Mouse (Mus musculus) gonadal fat pad, adult 2 months (tissue): ENCODE results near the gene Pcp4. TPM values are rescaled to one million over a fixed set of nuclear protein-coding genes. Genes with fewer than 3 reads are reported as not detected.

Experiments used
- DNase-seq: peaks from one replicate; pipeline ENCODE4 v3.0.0-alpha.2; 2012; ENCODE audit warnings: low read depth
- polyA plus RNA-seq: library from polyadenylated mRNA; depleted of rRNA; stranded (reverse); fragments of >200 nt; gene quantifications from 2 replicates; pipeline ENCODE4 v1.2.3, GENCODE M21; 2012

The Pcp4 gene
- polyA plus RNA-seq, 1 experiment, result 13.1 TPM

GRCm38 (mm10) chr16:96487007-96487684 is 19.7 kb downstream of the Pcp4 start:
- no peak for DNase-seq

- no peak for DNase-seq
These were observed 20.6 kb downstream of the Pcp4 start for GRCm38 (mm10) chr16:96488038-96488437.

- no peak for DNase-seq
These were observed 24.1 kb downstream of the Pcp4 start for GRCm38 (mm10) chr16:96491530-96491929.

GRCm38 (mm10) chr16:96494079-96494478 is 26.7 kb downstream of the Pcp4 start:
- DNase-seq, result no peak

GRCm38 (mm10) chr16:96498951-96499350 is 31.5 kb downstream of the Pcp4 start:
- DNase-seq, result no peak

GRCm38 (mm10) chr16:96501241-96501640 is 33.8 kb downstream of the Pcp4 start:
- no peak for DNase-seq

- no peak for DNase-seq
These were observed 35.2 kb downstream of the Pcp4 start for GRCm38 (mm10) chr16:96502586-96502985.

- DNase-seq, result no peak
These were observed 47.1 kb downstream of the Pcp4 start for GRCm38 (mm10) chr16:96514466-96514865.

- DNase-seq, result no peak
These were observed 60.1 kb downstream of the Pcp4 start for GRCm38 (mm10) chr16:96527476-96527875.

GRCm38 (mm10) chr16:96528471-96528870 is 61.1 kb downstream of the Pcp4 start:
- DNase-seq, result no peak

- no peak for DNase-seq
These were observed 62.6 kb downstream of the Pcp4 start for GRCm38 (mm10) chr16:96529896-96530568.

GRCm38 (mm10) chr16:96530569-96530898 is 63.1 kb downstream of the Pcp4 start:
- no peak for DNase-seq

GRCm38 (mm10) chr16:96531029-96531428 is 63.6 kb downstream of the Pcp4 start:
- no peak for DNase-seq

GRCm38 (mm10) chr16:96533710-96534109 is 66.3 kb downstream of the Pcp4 start:
- no peak for DNase-seq

- no peak for DNase-seq
These were observed 67.9 kb downstream of the Pcp4 start for GRCm38 (mm10) chr16:96535271-96535670.

GRCm38 (mm10) chr16:96536426-96536825 is 69.0 kb downstream of the Pcp4 start:
- DNase-seq, result no peak

GRCm38 (mm10) chr16:96539091-96539490 is 71.7 kb downstream of the Pcp4 start:
- no peak for DNase-seq

- DNase-seq, result no peak
These were observed 73.7 kb downstream of the Pcp4 start for GRCm38 (mm10) chr16:96541056-96541455.

- no peak for DNase-seq
These were observed 85.3 kb downstream of the Pcp4 start for GRCm38 (mm10) chr16:96552680-96553079.

- DNase-seq, result no peak
These were observed 88.0 kb downstream of the Pcp4 start for GRCm38 (mm10) chr16:96555412-96555811.

- DNase-seq, result no peak
These were observed 89.2 kb downstream of the Pcp4 start for GRCm38 (mm10) chr16:96556621-96557020.

GRCm38 (mm10) chr16:96558341-96558740 is 90.9 kb downstream of the Pcp4 start:
- no peak for DNase-seq

- DNase-seq, result no peak
These were observed 92.4 kb downstream of the Pcp4 start for GRCm38 (mm10) chr16:96559796-96560195.
